Mouse (Mus musculus) spleen, postnatal 0 days (tissue): ENCODE measurements around the gene Olfr777. TPM values are rescaled to one million over a fixed set of nuclear protein-coding genes. Genes with fewer than 3 reads are reported as not detected.

Experiments
- polyA plus RNA-seq: library from polyadenylated mRNA; unstranded; fragments of >200 nt; fragmentation: Nextera tagmentation; extraction: Ambion mirVana; gene quantifications from 2 replicates; pipeline ENCODE4 v1.2.1, GENCODE M21; 2015

Gene Olfr777
- not detected in 2 replicates for polyA plus RNA-seq

DNA sequence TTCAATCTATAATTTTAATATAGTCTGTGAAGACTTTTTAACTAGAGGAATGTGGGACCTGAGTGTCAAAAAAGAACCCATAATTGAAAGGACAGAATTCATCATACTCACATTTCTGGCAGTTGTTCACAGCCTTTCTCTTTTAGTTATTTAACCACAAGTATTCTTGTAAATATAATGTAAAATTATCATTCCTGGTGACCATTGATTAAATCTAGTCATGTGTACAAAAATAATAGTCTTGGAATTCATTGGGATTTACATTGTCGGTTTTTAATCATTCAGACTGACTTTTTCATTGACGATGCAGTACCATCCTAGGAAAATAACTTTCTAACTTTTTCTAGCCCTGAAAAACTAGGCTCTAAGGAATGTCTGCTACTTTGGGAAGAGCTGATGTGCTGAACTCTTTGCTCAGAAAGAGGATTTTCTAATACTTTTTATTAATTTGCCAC lies at the start of gene Olfr777:
Olfr777 (minus strand) TSS at position 405 of the 455 bp plus-strand sequence.

DNA sequence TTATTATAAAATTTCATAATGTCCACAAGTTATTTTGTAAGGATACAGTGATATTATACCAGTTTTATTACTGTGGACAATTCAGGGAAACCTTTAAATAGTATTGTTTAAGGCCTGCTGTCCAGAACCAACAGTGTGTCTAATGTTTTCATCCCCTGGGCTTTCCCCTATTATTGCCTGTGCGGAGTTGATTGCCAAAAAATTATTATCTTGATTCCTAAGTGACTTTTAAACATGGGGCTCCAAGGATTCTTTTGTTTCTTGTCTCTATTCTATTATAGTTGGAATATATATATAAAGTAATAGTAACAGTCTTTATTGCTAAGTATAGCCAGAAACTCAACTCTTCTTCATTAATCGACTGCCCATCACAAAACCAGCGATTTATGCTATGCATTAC lies 46.5 kb upstream of the Olfr777 start, which contains the start of gene Olfr780:
Olfr780 (plus strand) TSS at position 301 of the 400 bp plus-strand sequence.

DNA sequence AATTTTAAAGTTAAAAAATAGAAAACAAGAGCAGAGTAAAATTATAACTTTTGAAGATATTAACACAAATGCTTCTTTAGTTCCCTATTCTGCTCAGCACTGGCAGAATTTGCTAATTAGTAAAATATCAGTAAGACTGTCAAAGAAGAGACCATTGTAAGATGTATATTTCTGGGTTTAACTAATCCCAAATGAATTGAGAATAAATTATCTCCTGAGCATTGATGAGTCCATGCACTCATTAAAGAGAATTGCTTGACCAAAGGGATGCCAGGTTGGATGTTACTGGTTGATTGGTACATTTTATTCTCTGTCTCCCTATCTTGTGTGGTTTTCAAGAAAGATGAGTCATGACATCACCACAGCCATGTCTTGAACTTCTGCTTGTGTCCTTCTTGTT lies 12.5 kb downstream of the Olfr777 start, which contains the start of gene Olfr776:
Olfr776 (plus strand) TSS at position 301 of the 400 bp plus-strand sequence.

DNA sequence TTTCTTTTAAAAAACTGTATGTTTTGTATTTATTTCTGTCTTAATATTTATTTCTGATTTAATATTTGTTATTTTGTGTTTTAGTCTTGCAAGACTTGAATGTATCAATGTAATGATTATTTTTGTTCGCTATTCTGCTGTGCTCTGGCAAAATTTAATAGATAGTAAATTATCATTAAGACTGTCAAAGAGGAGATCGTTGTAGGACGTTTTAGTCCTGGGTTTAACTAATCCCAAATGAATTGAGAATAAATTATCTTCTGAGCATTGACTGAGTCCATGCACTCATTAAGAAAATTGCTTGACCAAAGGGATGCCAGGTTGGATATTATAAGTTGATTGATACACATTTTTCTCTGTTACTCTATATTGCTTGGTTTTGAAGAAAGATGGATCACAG lies 23.2 kb downstream of the Olfr777 start, which contains the start of gene Olfr775:
Olfr775 (plus strand) TSS at position 301 of the 400 bp plus-strand sequence.

DNA sequence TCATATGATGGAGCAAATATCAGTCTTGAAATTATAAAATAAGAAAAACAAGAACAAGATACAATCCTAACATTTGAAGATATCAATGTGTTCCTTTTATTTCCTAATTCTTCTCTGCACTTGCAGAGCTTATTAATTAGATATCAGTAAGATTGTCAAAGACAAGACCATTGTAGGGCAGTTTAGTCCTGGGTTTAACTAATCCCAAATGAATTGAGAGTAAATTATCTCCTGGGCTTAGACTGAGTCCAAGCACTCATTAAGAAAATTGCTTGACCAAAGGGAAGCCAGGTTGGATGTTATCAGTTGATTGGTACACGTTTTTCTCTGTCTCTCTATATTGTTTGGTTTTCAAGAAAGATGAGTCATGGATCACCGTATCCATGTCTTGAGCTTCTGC lies 35.4 kb downstream of the Olfr777 start, which contains the start of gene Olfr774:
Olfr774 (plus strand) TSS at position 301 of the 400 bp plus-strand sequence.

Other genes with a start within 250 kb of the Olfr777 start
- not detected in 2 replicates for gene Olfr764-ps1, start 231.6 kb downstream of the Olfr777 start, polyA plus RNA-seq
- not detected in 2 replicates for gene Olfr765, start 221.5 kb downstream of the Olfr777 start, polyA plus RNA-seq
- gene Olfr766-ps1, start 202.5 kb downstream of the Olfr777 start, polyA plus RNA-seq: not detected in 2 replicates
- not detected in 2 replicates for gene Olfr767, start 188.6 kb downstream of the Olfr777 start, polyA plus RNA-seq
- not detected in 2 replicates for gene Olfr768, start 172.1 kb downstream of the Olfr777 start, polyA plus RNA-seq
- gene Olfr769, start 153.6 kb downstream of the Olfr777 start, polyA plus RNA-seq: not detected in 2 replicates
- not detected in 2 replicates for gene Olfr770, start 132.5 kb downstream of the Olfr777 start, polyA plus RNA-seq
- gene Olfr771, start 106.7 kb downstream of the Olfr777 start, polyA plus RNA-seq: not detected in 2 replicates
- gene Olfr772, start 93.6 kb downstream of the Olfr777 start, polyA plus RNA-seq: not detected in 2 replicates
- gene Olfr773, start 84.1 kb downstream of the Olfr777 start, polyA plus RNA-seq: not detected in 2 replicates
- not detected in 2 replicates for gene Olfr774, start 35.3 kb downstream of the Olfr777 start, polyA plus RNA-seq
- gene Olfr775, start 23.1 kb downstream of the Olfr777 start, polyA plus RNA-seq: not detected in 2 replicates
- gene Olfr776, start 12.4 kb downstream of the Olfr777 start, polyA plus RNA-seq: not detected in 2 replicates
- not detected in 2 replicates for gene Olfr780, start 46.6 kb upstream of the Olfr777 start, polyA plus RNA-seq
- gene Olfr781, start 57.4 kb upstream of the Olfr777 start, polyA plus RNA-seq: not detected in 2 replicates
- not detected in 2 replicates for gene Olfr782, start 77.4 kb upstream of the Olfr777 start, polyA plus RNA-seq
- gene Olfr784, start 112.6 kb upstream of the Olfr777 start, polyA plus RNA-seq: 0.04 and 0.07 TPM in 2 replicates
- not detected in 2 replicates for gene Olfr785, start 133.9 kb upstream of the Olfr777 start, polyA plus RNA-seq
- not detected in 2 replicates for gene Olfr786, start 155.8 kb upstream of the Olfr777 start, polyA plus RNA-seq
- not detected in 2 replicates for gene Olfr787, start 190.4 kb upstream of the Olfr777 start, polyA plus RNA-seq
- not detected in 2 replicates for gene Olfr788, start 199.5 kb upstream of the Olfr777 start, polyA plus RNA-seq
- gene Olfr789, start 213.3 kb upstream of the Olfr777 start, polyA plus RNA-seq: not detected in 2 replicates
- gene Olfr790, start 227.0 kb upstream of the Olfr777 start, polyA plus RNA-seq: not detected in 2 replicates